Mouse (Mus musculus) megakaryocyte, embryonic 14.5 days (primary cell): ENCODE measurements around the gene Irgq. TPM values are rescaled to one million over a fixed set of nuclear protein-coding genes. Genes with fewer than 3 reads are reported as not detected.

Source experiments
- H3K27me3 ChIP-seq: replicated peaks from 2 replicates; pipeline ENCODE3; 2012; ENCODE audit warnings: inconsistent platforms
- H3K36me3 ChIP-seq: replicated peaks from 2 replicates; pipeline ENCODE3; 2012; ENCODE audit warnings: low read length, inconsistent platforms, mixed read lengths
- H3K4me1 ChIP-seq: 2 replicates; pipeline ENCODE4 v1.6.1; 2012; ENCODE audit warnings: inconsistent platforms
- H3K4me3 ChIP-seq: replicated peaks from 2 replicates; pipeline ENCODE3; 2012; ENCODE audit warnings: moderate library complexity, mild to moderate bottlenecking, inconsistent platforms
- H3K9me3 ChIP-seq: 2 replicates; pipeline ENCODE4 v1.6.1; 2012; ENCODE audit warnings: inconsistent platforms
- FLI1 ChIP-seq: IDR thresholded peaks from 2 replicates; pipeline ENCODE4 v1.6.1; 2012; ENCODE audit warnings: low read length, inconsistent platforms, mixed read lengths
- GATA1 ChIP-seq: IDR thresholded peaks from 3 replicates; pipeline ENCODE4 v1.6.1; 2012; ENCODE audit warnings: mixed read lengths, low read length, inconsistent platforms, borderline replicate concordance
- polyA plus RNA-seq: library from polyadenylated mRNA; stranded (reverse); fragments of >175 nt; gene quantifications from 2 replicates; pipeline ENCODE4 v1.2.3, GENCODE M21; 2012; ENCODE audit warnings: low replicate concordance; ENCODE audit not compliant: insufficient read depth

Irgq gene
- polyA plus RNA-seq, 1 experiment: 2.9 TPM

DNA sequence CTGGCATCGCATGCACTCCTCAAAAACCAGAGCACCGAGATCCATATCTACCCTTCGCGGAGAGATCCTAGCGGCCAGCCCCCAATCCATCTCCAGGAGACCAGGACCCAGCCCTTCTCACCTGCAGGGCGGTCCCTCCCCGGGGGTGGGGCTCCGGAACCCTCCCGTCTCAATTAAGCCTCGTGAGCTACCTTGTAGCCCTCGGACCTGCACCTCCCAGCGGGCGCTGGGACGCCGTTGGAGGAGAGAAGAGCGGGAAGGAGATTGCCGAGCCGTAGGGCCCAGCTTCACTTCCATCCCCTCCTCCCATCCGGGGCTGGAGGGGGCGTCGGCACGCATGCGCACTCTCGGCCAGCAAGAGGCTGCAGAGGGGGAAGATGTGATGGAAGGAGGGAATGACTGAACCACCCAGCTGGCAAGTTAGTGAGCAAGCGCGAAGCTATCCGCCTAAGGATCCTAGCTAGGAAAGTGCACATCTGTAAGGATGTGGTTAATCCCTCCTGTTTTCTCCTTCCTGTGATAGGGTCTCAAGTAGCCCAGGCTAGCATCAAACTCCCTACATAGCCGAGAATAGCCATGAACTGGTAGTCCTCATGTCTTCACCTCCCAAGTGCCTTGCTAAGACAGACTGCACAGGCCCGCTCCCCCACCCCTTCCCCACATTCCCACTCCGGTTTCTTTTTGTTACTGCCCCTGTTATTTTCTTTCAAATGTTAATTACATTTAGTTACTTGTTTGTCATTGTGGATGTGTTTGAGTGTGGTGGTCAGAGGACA is 57.0 kb downstream of the Irgq start, which contains the start of the genes Ethe1 and Zfp575:
TSS of gene Ethe1 (plus strand) at position 214 of the 776 bp plus-strand sequence.
TSS of gene Zfp575 (minus strand) at position 312 of the 776 bp plus-strand sequence.
- peaks cover 38% of the 10 kb centered on the region for H3K27me3 ChIP-seq
- no peak for TF ChIP-seq FLI1
- TF ChIP-seq GATA1: no peak
- peaks cover 23% of the 10 kb centered on the region for H3K9me3 ChIP-seq
- H3K4me1 ChIP-seq: peaks cover 17% of the 10 kb centered on the region
- peak within 1 kb of the TSS; percentile 59 for H3K4me3 ChIP-seq
- H3K36me3 ChIP-seq: no peaks in the 10 kb centered on the region

Other genes with a start within 250 kb of the Irgq start
- 5.2 and 7.2 TPM in 2 replicates for gene Zfp61, start 229.5 kb upstream of the Irgq start, polyA plus RNA-seq
- gene Zfp94, start 214.0 kb upstream of the Irgq start, polyA plus RNA-seq: 1.1 TPM in 1 of 2 replicates, not detected in the other
- not detected in 2 replicates for gene Tescl, start 196.8 kb upstream of the Irgq start, polyA plus RNA-seq
- not detected in 2 replicates for gene Lypd5, start 181.5 kb upstream of the Irgq start, polyA plus RNA-seq
- 9.0 and 25.3 TPM in 2 replicates for gene Kcnn4, start 160.4 kb upstream of the Irgq start, polyA plus RNA-seq
- 42.3 and 58.9 TPM in 2 replicates for gene Smg9, start 131.1 kb upstream of the Irgq start, polyA plus RNA-seq
- gene Irgc1, start 78.4 kb upstream of the Irgq start, polyA plus RNA-seq: 0.28 TPM in 1 of 2 replicates, not detected in the other
- gene Plaur, start 68.2 kb upstream of the Irgq start, polyA plus RNA-seq: 14.6 and 56.5 TPM in 2 replicates
- not detected in 2 replicates for gene Cadm4, start 48.7 kb upstream of the Irgq start, polyA plus RNA-seq
- gene Zfp428, start 23.7 kb upstream of the Irgq start, polyA plus RNA-seq: 33.9 and 51.4 TPM in 2 replicates
- gene AC161166.1, start 18.2 kb upstream of the Irgq start, polyA plus RNA-seq: not detected in 2 replicates
- gene Pinlyp, start 15.4 kb downstream of the Irgq start, polyA plus RNA-seq: not detected in 2 replicates
- gene Xrcc1, start 15.6 kb downstream of the Irgq start, polyA plus RNA-seq: 101 and 159 TPM in 2 replicates
- gene Ethe1, start 56.9 kb downstream of the Irgq start, polyA plus RNA-seq: 14.5 and 17.5 TPM in 2 replicates
- 0.30 TPM in 1 of 2 replicates, not detected in the other for gene Zfp575, start 57.0 kb downstream of the Irgq start, polyA plus RNA-seq
- 2.0 and 8.9 TPM in 2 replicates for gene Phldb3, start 80.1 kb downstream of the Irgq start, polyA plus RNA-seq
- gene Lypd3, start 105.9 kb downstream of the Irgq start, polyA plus RNA-seq: not detected in 2 replicates
- not detected in 2 replicates for gene Tex101, start 146.0 kb downstream of the Irgq start, polyA plus RNA-seq
- gene BC049730, start 178.6 kb downstream of the Irgq start, polyA plus RNA-seq: not detected in 2 replicates
- gene Gm4763, start 196.2 kb downstream of the Irgq start, polyA plus RNA-seq: not detected in 2 replicates
- gene Cd177, start 229.6 kb downstream of the Irgq start, polyA plus RNA-seq: 0.27 TPM in 1 of 2 replicates, not detected in the other
- gene Ceacam10, start 246.5 kb downstream of the Irgq start, polyA plus RNA-seq: 0.35 TPM in 1 of 2 replicates, not detected in the other